Mouse (Mus musculus): ENCODE measurements around the gene Vmn2r109.
"Not testable (repeated sequence)": the region's sequence is repeated elsewhere in the genome, so short reads cannot be mapped to it uniquely, and the experiment has no call there.

The Vmn2r109 gene

GRCm38 (mm10) chr17:20564656-20565055, at the start of gene Vmn2r109:
Gene Vmn2r109, minus strand, starts transcription at chr17:20564756.
- DNase-seq (ENCODE audit: low spot score in 2 of 2), result no peak

- no peak for DNase-seq (ENCODE audit: low spot score in 2 of 2)
Observed at GRCm38 (mm10) chr17:20596323-20596722, 31.8 kb upstream of the Vmn2r109 start, which contains the start of gene Vmn2r110. Gene Vmn2r110, minus strand, starts transcription at chr17:20596423.

- not testable (repeated sequence) for DNase-seq (ENCODE audit: low spot score in 2 of 2)
Observed at GRCm38 (mm10) chr17:20508247-20508646, 56.3 kb downstream of the Vmn2r109 start.

- no peak for DNase-seq (ENCODE audit: low spot score in 2 of 2)
Observed at GRCm38 (mm10) chr17:20497858-20498257, 66.7 kb downstream of the Vmn2r109 start, which contains the start of gene Vmn1r225. Gene Vmn1r225, plus strand, starts transcription at chr17:20498158.

All from right cerebral cortex, postnatal 10 days (tissue).